Mouse (Mus musculus) layer of hippocampus, adult 2 months (tissue): ENCODE results near the gene Btbd2. TPM values are rescaled to one million over a fixed set of nuclear protein-coding genes. Genes with fewer than 3 reads are reported as not detected.

Experiments
- DNase-seq, 2 experiments: peaks; one replicate each; pipeline ENCODE4 v3.0.0; 2022; ENCODE audit warnings: low spot score in 2 of 2
- H3K27ac ChIP-seq: fragments of 200-600 bp; 2 replicates; pipeline ENCODE4 v1.8.1; 2022
- H3K4me3 ChIP-seq: fragments of 200-600 bp; 2 replicates; pipeline ENCODE4 v1.8.1; 2022; ENCODE audit warnings: mild to moderate bottlenecking
- CTCF ChIP-seq: fragments of 200-600 bp; conservative IDR thresholded peaks from 2 replicates; pipeline ENCODE4 v1.8.1; 2022; ENCODE audit warnings: antibody characterized with exemption, mild to moderate bottlenecking, moderate library complexity
- total RNA-seq, 2 experiments: library from RNA; stranded (reverse); gene quantifications; 2 replicates each; pipeline ENCODE4 v1.2.3; 2021

Btbd2 gene
- total RNA-seq, 2 experiments from 2014 or later = 102 to 105 TPM

- TF ChIP-seq CTCF = no peak
- Histone ChIP-seq H3K4me3 (no peak overlapping the region), H3K27ac (no peak overlapping the region)
- DNase-seq = no peak
These were observed 25.1 kb upstream of the Btbd2 start for GRCm38 (mm10) chr10:80682003-80682402.

DNA sequence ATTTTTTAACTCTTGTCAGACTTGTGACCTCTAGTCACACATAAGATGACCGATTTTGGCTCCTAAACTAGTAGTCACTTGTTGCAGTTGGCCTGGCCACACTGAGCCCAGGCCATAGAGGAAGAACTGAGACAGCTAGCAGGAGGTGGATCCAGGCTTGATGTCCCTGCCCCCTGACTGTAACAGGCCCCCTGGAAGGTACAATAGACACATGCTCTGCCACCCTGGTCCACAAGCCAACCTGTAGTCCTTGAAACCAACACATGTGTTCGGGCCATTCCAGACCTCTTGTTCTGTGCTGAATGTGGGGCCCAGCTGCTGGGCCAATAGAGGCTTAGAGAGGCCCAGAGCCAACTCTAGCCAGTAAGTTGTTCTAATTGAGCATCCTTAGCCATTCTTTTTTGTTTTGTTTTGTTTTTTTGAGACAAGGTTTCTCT is 23.4 kb upstream of the Btbd2 start:
- no peak for DNase-seq
- no peak overlapping the region for H3K4me3 ChIP-seq
- no peak overlapping the region for H3K27ac ChIP-seq
- no peak for TF ChIP-seq CTCF

GRCm38 (mm10) chr10:80679556-80680259 is 22.8 kb upstream of the Btbd2 start:
- no peak for TF ChIP-seq CTCF
- DNase-seq = no peak
- Histone ChIP-seq H3K27ac (peak overlapping the region; percentile 99), H3K4me3 (no peak overlapping the region)

DNA sequence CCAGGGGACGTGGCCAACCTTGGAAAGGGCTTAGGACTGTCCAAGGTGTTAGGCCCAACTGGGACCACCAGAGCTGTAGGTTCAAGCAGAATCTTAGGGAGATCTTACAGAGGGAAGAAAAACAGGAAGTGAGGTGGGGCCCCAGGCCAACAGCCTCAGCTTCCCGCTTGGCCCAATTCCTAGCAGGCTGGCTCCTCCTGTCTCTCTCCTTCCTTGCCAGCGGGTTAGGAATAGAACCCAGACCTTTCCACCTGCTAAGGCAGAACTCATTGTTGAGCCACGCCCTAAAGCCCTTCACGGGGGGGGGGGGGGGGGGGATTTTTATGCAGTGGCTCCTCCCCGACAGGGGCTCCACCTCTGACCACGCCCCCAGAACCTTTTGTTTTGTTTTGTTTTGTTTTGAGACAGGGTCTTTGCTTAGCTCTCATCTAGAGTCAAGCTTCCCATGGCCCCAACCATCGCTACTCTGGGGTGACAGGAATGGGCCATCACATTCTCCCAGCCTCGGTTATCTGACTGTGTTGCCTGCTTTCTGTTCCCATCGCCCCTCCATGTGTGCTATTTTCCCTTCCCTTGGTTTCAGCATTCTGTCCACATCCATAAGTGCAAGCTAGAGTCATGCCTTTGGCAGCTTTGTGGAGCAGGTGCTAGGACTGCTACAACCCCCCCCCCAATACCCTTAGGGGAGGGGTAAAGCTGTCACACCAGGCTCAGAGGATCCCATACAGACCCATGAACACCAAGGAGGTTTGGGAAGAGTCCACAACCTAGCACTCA is 21.9 kb upstream of the Btbd2 start:
- Histone ChIP-seq H3K27ac (peak overlapping the region; percentile 99), H3K4me3 (no peak overlapping the region)
- DNase-seq = no peak
- no peak for TF ChIP-seq CTCF

DNA sequence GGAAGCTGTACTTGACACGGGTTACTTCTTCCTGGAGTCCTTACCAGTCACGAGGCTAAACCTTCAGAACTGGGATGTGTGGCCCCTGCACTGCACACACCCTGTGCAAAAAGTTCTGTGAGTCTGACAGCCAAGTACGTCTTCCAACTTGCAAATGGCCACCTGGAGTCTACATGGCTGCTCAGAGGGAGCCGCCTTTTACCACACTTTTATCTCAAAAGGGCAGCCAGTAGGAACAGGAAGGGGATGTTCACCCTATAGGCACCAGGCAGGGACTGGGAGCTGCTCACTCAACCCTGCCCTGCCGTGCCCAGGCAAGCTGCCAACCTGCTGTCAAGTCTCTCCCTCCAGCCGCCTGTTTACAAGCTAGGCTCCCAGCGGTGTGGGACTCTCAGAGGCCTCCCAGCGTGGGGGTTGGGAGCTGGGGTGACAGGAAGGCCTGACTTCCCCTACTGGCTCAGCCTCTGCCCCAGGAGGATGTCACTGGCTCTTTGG is 21.1 kb upstream of the Btbd2 start, which contains the start of gene Mknk2:
Gene Mknk2, minus strand, starts transcription at position 171 of the 495 bp plus-strand sequence.
- Histone ChIP-seq H3K27ac (peak within 1 kb of the TSS; percentile 99), H3K4me3 (peak within 1 kb of the TSS; percentile 74)
- peak; percentile 72 to 86 for DNase-seq
- TF ChIP-seq CTCF = 0 out of 2 replicates have a peak, but pooled peaks have one; percentile 6

- H3K4me3 ChIP-seq = peak overlapping the region; percentile 74
These were observed 20.4 kb upstream of the Btbd2 start for GRCm38 (mm10) chr10:80677128-80677875.

GRCm38 (mm10) chr10:80676198-80676928 is 19.5 kb upstream of the Btbd2 start:
- Histone ChIP-seq H3K4me3 (peak overlapping the region; percentile 96), H3K27ac (peak overlapping the region; percentile 99)
- TF ChIP-seq CTCF = no peak
- peak; percentile 100 for DNase-seq

More at GRCm38 (mm10) chr10:80677128-80677875, 20.4 kb upstream of the Btbd2 start:
- H3K27ac ChIP-seq = peak overlapping the region; percentile 99
- TF ChIP-seq CTCF = no peak
- DNase-seq = no peak

DNA sequence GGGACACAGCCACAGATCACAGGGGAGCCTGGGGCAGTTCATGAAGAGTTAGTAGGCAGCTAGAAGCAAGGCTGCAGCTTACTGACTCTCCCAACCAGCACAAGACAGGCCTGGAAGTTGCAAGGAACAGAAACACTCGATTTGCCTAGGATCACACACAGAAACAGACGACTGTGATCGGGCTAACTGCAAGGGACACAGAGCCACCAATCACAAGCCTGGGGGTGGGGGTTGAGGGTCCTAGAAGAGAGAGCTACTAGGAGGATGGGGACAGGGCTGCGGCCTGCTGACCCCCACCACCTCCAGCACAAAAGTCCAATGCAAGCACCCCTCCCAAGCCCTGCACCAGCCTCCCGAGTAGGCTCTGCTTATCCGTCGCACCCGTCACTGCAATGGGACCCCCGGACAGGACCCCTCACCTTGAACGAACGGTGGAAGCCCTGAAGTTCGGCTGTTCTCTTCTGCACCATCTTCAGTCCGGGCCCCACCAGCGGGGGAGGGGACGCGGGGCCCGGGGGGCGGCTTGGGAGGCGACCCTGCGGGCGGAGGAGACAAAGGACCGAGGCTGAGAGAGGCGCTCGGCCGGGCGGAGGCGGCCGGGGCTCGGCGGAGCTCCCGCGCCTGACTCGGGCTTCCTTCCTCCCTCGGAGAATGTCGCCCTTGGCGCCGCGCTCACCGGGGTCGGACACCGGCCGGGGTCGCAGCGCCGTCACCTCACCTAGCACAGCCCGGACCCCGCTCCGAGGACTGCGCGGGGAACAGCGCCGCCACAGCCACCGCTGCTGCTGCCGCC is 18.7 kb upstream of the Btbd2 start:
- peak overlapping the region; percentile 91 for H3K27ac ChIP-seq
- DNase-seq = no peak

GRCm38 (mm10) chr10:80674851-80675404 is 18.1 kb upstream of the Btbd2 start:
- Histone ChIP-seq H3K27ac (peak overlapping the region; percentile 91), H3K4me3 (peak overlapping the region; percentile 96)
- no peak for TF ChIP-seq CTCF
- no peak for DNase-seq

More for the DNA sequence above, 18.7 kb upstream of the Btbd2 start:
- H3K4me3 ChIP-seq = peak overlapping the region; percentile 96
- no peak for TF ChIP-seq CTCF

DNA sequence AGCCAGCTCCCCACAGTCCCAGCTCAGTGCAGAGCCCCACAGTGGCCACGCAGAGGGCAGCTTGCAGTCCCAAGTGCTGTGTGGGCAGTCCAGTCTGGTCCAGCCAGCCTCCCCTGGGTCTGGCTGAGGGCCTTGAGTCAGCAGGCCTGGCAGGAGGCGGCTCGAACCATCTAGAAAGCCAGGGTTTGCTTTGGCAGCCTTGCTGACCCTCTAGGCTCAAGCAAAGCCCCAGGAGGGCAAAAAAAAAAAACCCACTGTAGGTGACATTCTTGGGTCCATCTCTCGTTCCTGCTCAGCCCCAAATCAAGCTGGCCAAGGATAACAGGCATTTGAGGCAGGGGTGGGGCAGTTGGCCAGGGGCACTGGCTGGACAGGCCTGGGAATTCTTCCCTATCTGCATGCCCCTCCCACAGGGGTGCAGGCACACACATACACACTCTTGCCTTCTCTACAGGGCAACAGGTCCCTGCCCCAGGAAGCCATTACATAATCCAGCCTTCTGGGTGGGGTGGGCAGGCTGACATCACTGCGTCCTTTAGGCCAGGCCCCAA is 17.4 kb upstream of the Btbd2 start:
- peak overlapping the region; percentile 91 for H3K27ac ChIP-seq
- peak overlapping the region; percentile 96 for H3K4me3 ChIP-seq
- no peak for DNase-seq
- TF ChIP-seq CTCF = no peak

GRCm38 (mm10) chr10:80673690-80674089 is 16.8 kb upstream of the Btbd2 start:
- H3K4me3 ChIP-seq = peak overlapping the region; percentile 96
- peak overlapping the region; percentile 91 for H3K27ac ChIP-seq
- TF ChIP-seq CTCF = no peak

More at GRCm38 (mm10) chr10:80673690-80674089, 16.8 kb upstream of the Btbd2 start:
- no peak for DNase-seq
